Mouse (Mus musculus) Patski (cell line): ENCODE results near the gene Notum. TPM values are rescaled to one million over a fixed set of nuclear protein-coding genes. Genes with fewer than 3 reads are reported as not detected.

Experiments used
- ATAC-seq: fragments of 100-300 bp; one replicate; pipeline ENCODE4 v1.8.0; 2021
- CTCF ChIA-PET: fragments of 350-600 bp; sonication (Branson Sonifier 250); formaldehyde crosslinking; loops from one replicate; lab custom pipeline; 2022; ENCODE audit warnings: inconsistent platforms; lab: Charles Lee
- POLR2A ChIA-PET: fragments of 350-600 bp; sonication (Branson Sonifier 250); formaldehyde crosslinking; loops from one replicate; lab custom pipeline; 2022; ENCODE audit warnings: antibody characterized with exemption, inconsistent platforms; lab: Charles Lee
- DNase-seq: peaks from one replicate; pipeline ENCODE4 v3.0.0-alpha.2; 2011; ENCODE audit warnings: low read depth, low spot score
- H3K27me3 ChIP-seq: fragments of 371-371 bp; one replicate; pipeline ENCODE4 v1.5.1; 2021
- CTCF ChIP-seq: fragments of 100-300 bp; IDR thresholded peaks from one replicate; pipeline ENCODE4 v1.5.1; 2021
- in situ Hi-C: fragments of 300-500 bp; cut with MboI; formaldehyde crosslinking; loops from 3 replicates; pipeline ENCODE4 v1.11.1; 2018; ENCODE audit warnings: low pct_unique_long_range_greater_than_20kb, mixed read lengths
- polyA plus RNA-seq: library from polyadenylated mRNA; unstranded; gene quantifications from one replicate; pipeline ENCODE4 v1.2.3, GENCODE M21; 2021

Notum gene
- polyA plus RNA-seq, 1 experiment from 2014 or later: 0.21 TPM

DNA sequence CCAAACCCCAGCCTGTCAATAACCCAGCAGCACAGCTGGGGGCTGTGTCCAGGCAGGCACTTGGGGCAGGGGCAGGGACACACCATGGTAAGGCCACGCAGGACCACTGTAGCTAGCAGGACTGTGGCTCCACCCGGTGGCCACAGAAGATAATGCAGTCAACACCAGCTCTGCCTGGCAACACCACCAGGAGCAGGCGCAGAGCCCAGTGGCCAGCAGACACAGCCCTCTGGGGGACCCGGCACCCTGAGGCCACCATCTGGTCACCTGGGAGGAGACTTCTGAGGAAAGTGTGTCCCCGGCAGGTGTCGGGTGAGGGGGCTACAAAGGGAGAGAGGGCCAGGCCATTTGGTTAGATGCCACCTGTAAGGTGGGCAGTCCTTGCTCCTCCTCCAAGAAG is 48.2 kb downstream of the Notum start:
- TF ChIP-seq CTCF: no peak
- in situ Hi-C loops: no loop called here
- H3K27me3 ChIP-seq: no peaks in the 10 kb centered on the region
- DNase-seq: no peak
- CTCF ChIA-PET: interaction anchor here (2.0 kb wide), 1 partner anchor 124 kb away, joined by 6 read pairs; no protein-coding TSS in a partner anchor
- POLR2A ChIA-PET: no interaction called here
- ATAC-seq: no peak

DNA sequence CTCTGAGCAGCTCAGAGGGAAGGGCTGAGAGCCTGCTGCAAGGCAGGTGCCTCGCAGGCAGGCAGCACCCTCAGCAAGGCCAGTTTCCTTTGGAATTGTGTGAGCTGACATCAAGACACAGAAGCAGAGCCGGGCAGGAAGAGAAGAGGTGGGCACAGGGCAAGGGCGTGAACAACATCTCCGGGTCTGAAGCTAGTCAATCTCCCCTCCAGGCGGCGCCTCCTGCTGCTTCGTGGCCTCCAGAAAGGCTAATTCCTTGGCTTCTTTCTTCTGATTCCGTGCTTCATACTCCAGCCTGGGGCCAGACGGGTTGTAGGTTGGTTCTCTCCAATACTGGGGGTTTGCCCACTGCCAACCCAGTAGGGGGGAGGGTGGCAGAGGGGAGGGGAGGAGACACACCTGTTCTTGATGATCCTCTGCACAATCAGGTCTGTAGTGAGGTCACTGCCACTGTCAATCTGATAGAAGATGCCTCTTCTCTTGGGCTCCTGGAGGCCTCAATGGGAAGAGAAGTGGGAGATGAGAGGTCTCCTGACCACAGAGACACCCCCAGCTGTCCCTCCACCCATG is 50.4 kb downstream of the Notum start:
- no peak for TF ChIP-seq CTCF
- POLR2A ChIA-PET: no interaction called here
- no peak for ATAC-seq
- H3K27me3 ChIP-seq: no peaks in the 10 kb centered on the region
- no peak for DNase-seq
- CTCF ChIA-PET: interaction anchor here (2.0 kb wide), 1 partner anchor 121 kb away, joined by 6 read pairs; no protein-coding TSS in a partner anchor
- in situ Hi-C loops: no loop called here

DNA sequence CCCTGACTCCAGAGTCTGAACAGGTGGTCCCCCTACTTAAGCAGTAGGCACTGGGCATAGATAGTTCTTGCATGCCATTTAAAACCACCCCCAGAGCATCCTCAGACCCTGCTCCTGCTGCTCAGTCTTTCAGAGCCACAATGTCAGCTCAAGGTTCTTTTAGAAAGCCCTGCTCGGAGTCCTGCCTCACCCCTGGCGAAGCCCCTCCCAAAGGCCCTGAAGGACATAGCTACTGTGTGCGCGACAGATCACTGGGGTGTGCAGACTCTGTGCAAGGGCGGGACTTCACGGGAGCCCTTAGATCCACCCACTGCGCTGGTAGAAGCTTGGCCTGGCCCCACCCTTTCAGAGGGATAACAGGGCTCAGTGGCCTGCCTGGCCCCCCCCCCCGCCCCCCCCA is 51.7 kb downstream of the Notum start:
- no peak for DNase-seq
- H3K27me3 ChIP-seq: no peaks in the 10 kb centered on the region
- in situ Hi-C loops: no loop called here
- no peak for ATAC-seq
- TF ChIP-seq CTCF: no peak
- CTCF ChIA-PET: no interaction called here
- POLR2A ChIA-PET: interaction anchor here (0.7 kb wide), 1 partner anchor 109 kb away, joined by 3 read pairs; no protein-coding TSS in a partner anchor

DNA sequence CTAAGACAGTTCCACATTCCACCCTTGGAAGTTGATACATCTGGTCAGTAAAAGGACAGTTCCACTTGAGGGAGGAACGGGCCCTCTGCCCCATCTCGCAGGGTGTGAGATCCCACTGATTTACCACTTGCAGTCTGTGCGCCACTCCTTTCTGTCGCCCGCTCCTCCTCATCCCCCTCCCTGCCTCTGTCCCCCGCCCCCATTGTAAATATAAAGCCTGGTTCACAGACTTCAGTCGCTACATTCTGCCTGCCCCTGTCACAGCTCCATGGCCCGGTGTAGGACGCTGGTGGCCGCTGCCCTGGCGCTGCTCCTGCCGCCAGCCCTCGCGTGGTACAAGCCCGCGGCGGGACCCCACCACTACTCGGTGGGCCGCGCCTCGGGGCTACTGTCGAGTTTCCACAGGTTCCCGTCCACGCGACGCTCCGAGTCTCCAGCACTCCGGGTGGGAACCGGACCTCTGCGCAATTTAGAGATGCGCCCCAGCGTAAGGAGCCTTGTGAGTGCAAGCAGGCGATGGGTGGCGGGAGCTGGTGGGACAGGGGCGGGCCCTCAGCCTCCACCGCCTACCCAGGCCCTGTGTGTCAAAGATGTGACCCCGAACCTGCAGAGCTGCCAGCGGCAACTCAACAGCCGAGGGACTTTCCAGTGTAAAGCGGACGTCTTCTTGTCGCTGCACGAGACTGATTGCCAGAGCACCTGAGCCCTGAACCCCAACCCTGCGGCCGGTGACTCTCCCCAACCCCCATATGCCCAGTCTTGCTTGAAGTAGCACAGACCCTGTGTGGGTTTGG is 52.5 kb downstream of the Notum start, which contains the start of gene Npb:
Gene Npb, plus strand, starts transcription at position 237 of the 794 bp plus-strand sequence.
- no peak for ATAC-seq
- ChIA-PET CTCF (no interaction called here), POLR2A (no interaction called here)
- in situ Hi-C loops: no loop called here
- H3K27me3 ChIP-seq: no peaks in the 10 kb centered on the region
- TF ChIP-seq CTCF: no peak
- no peak for DNase-seq

DNA sequence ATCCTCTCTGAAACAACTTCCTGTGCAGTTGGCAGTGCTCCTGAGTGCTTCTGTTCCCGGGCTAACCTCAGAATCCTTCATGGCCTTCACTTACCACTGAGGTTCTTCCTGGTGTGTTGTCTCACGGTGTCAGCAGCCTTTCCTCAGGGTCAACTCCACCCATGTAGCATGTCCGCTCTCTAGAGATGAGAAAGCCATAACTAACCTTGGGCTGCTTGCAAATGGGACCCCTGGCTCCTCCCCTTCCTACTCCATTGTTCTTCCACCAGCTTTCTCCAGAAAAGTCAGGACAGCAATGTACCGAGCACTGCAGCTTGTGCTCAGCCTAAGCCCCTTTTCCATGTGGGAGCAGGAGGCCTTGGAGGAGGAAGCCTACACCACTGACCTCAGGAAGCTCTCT is 54.2 kb downstream of the Notum start:
- CTCF ChIA-PET: interaction anchor here (1.3 kb wide), 1 partner anchor 27 kb away, joined by 3 read pairs; no protein-coding TSS in a partner anchor
- ATAC-seq (no peak), DNase-seq (no peak)
- TF ChIP-seq CTCF: no peak
- in situ Hi-C loops: no loop called here
- H3K27me3 ChIP-seq: no peaks in the 10 kb centered on the region
- POLR2A ChIA-PET: no interaction called here

DNA sequence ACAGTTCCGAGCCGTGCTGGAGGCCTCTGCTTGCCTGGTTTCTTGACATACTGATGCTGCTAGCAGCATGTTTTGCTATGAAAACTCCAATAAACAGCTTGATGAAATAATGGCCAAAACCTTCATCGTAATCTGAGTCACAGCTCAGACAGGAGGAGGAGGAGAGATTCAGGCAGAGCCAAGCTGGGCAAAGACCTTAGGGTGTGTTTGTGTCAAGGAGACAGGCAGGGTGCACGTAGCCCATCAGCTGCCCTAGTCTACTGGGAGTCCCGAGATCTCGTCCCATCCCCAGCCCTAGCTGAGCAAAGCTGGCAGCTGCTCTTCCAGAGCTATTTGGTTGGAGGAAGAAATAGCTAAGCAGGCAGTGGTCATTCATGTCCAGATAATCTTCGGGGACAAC is 55.3 kb downstream of the Notum start:
- CTCF ChIA-PET: interaction anchor here (1.3 kb wide), 1 partner anchor 26 kb away, joined by 3 read pairs; no protein-coding TSS in a partner anchor
- no peak for ATAC-seq
- in situ Hi-C loops: no loop called here
- no peaks in the 10 kb centered on the region for H3K27me3 ChIP-seq
- no peak for TF ChIP-seq CTCF
- POLR2A ChIA-PET: interaction anchor here (0.5 kb wide), 1 partner anchor 139 kb away, joined by 3 read pairs; no protein-coding TSS in a partner anchor
- DNase-seq: no peak

Other genes with a start within 250 kb of the Notum start
- 69.2 TPM for gene Nploc4, start 223.5 kb downstream of the Notum start, polyA plus RNA-seq
- gene Tspan10, start 218.5 kb downstream of the Notum start, polyA plus RNA-seq: not detected
- gene Pde6g, start 207.7 kb downstream of the Notum start, polyA plus RNA-seq: 0.24 TPM
- gene Oxld1, start 203.1 kb downstream of the Notum start, polyA plus RNA-seq: 14.4 TPM
- 25.6 TPM for gene Ccdc137, start 203.1 kb downstream of the Notum start, polyA plus RNA-seq
- gene Arl16, start 193.6 kb downstream of the Notum start, polyA plus RNA-seq: 36.3 TPM
- gene Mrpl12, start 176.6 kb downstream of the Notum start, polyA plus RNA-seq: 172 TPM
- 41.2 TPM for gene Slc25a10, start 169.3 kb downstream of the Notum start, polyA plus RNA-seq
- gene Gcgr, start 130.5 kb downstream of the Notum start, polyA plus RNA-seq: not detected
- 78.0 TPM for gene Mcrip1, start 111.4 kb downstream of the Notum start, polyA plus RNA-seq
- gene Ppp1r27, start 110.0 kb downstream of the Notum start, polyA plus RNA-seq: not detected
- 661 TPM for gene P4hb, start 87.9 kb downstream of the Notum start, polyA plus RNA-seq
- 439 TPM for gene Arhgdia, start 79.6 kb downstream of the Notum start, polyA plus RNA-seq
- 118 TPM for gene Alyref, start 62.8 kb downstream of the Notum start, polyA plus RNA-seq
- gene Anapc11, start 62.8 kb downstream of the Notum start, polyA plus RNA-seq: 82.8 TPM
- 0.59 TPM for gene Npb, start 52.7 kb downstream of the Notum start, polyA plus RNA-seq
- gene Pcyt2, start 43.2 kb downstream of the Notum start, polyA plus RNA-seq: 108 TPM
- 30.1 TPM for gene Sirt7, start 35.9 kb downstream of the Notum start, polyA plus RNA-seq
- gene Mafg, start 27.6 kb downstream of the Notum start, polyA plus RNA-seq: 54.6 TPM
- gene Pycr1, start 17.4 kb downstream of the Notum start, polyA plus RNA-seq: 6.7 TPM
- not detected for gene Myadml2, start 13.0 kb downstream of the Notum start, polyA plus RNA-seq
- gene Aspscr1, start 11.8 kb upstream of the Notum start, polyA plus RNA-seq: 54.9 TPM
- 21.7 TPM for gene Cenpx, start 52.6 kb upstream of the Notum start, polyA plus RNA-seq
- 50.6 TPM for gene Lrrc45, start 52.8 kb upstream of the Notum start, polyA plus RNA-seq
- 10.0 TPM for gene Rac3, start 60.3 kb upstream of the Notum start, polyA plus RNA-seq
- 17.2 TPM for gene Dcxr, start 66.1 kb upstream of the Notum start, polyA plus RNA-seq
- gene Cbr2, start 70.9 kb upstream of the Notum start, polyA plus RNA-seq: 17.0 TPM
- gene Hmga1b, start 101.6 kb upstream of the Notum start, polyA plus RNA-seq: 57.8 TPM
- gene Rfng, start 123.0 kb upstream of the Notum start, polyA plus RNA-seq: 17.1 TPM
- gene Gps1, start 123.1 kb upstream of the Notum start, polyA plus RNA-seq: 138 TPM
- 46.0 TPM for gene Dus1l, start 135.2 kb upstream of the Notum start, polyA plus RNA-seq
- gene Fasn, start 163.4 kb upstream of the Notum start, polyA plus RNA-seq: 139 TPM